Mouse (Mus musculus): ENCODE results near the gene Col9a3.
A peak's percentile ranks its signal among the peaks of the same experiment; 100 is the strongest.

The Col9a3 gene

DNA sequence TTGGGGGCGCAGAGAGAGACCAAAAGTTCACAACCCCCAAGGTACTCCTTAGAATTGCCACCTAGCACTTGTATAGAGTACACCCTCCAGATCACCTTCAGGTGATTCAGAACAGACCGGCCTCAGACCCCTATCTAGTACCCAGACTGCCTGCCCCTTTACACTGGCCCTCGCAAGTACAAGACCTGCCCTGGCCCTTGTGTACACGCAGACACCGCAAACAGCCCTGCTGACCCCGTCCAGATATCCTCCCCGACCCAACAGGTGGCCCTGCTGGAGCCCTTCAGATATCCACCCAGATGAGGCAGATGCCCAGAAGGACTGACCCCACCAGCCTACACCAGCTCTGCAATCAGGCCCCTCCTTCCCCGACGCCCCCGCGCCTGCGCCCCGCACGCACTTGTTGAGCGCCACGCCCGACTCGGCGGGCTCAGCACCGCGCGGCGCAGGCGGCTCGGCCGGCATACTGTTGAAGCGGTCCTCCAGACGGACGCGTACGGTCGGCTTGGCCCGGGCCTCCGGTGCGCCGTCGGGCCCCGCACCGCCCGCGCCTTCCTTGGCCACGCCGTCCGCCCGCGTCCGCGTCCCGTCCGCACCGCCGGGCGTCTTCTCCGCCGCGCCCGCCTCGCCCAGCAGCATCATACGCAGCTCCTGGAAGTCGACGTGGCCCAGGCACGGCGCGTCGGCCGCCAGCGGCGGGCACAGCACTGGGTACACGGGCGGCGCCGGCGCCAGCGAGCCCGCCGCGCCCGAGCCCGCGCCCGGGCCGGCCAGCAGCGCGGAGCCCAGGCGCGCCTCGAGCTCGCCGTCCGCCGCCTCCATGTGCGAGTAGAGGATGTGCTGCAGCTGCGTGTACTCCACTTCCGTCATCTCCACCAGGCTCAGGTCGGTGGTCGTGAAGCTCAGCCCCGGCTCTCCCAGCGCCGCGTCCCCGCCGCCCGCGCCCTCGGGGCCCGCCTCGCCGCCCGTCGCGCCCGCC is 44.3 kb downstream of the Col9a3 start:
- DNase-seq = peak in 1 of 2 experiments; percentile 17

DNA sequence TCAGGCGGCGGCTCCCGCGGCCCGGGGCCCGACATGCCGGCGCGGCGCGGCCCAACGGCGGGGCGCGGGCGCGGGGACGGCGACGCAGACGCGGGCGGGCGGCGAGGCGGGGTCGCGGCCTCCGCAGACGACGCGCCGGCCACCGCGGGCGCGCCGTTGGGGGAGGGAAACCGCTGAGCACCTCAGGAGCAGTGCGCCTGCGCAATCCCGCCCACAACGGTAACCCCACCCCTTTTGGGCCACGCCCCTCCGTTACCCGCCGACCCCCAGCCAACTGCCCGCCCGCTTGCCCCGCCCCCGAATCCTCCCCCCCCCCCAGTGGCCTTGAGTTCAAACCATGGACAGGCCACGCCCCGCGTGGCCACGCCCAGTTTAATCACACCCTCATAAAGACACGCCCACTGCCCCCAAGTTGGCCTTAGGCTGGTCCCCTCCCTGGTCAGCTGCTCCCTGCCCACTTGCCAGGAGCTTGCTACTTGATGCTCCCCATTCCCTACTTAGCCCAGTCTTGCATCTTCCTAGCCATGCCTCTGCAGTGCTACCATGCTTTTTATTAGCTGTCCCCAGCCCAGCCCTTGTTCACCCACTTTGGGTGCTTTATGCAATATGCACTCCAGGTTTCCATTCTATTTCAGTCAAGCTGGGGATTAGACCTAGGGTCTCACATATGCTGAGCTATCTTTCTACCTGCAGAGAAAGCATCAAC is 45.1 kb downstream of the Col9a3 start, which contains the start of gene Tcfl5:
Gene Tcfl5 (minus strand): TSS at position 154 of the 706 bp plus-strand sequence.
- peak in 1 of 2 experiments; percentile 31 for DNase-seq

DNA sequence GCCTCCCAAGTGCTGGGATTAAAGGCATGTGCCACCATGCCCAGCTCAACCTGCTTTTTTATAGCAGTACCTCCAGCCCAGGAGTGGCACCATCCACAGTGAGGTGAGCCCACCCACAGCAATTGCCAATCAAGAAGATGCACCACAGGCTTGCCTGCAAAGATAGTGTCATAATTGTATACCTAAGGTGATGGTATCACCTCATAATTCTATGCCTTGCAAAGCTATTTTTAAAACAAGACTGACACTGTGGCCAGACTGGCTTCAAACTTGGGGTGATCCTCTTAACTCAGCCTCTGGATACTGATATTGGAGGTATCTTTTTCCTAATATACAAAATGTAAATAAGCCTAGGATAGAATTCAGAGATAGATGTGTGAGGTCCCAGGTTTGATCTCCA is 46.0 kb downstream of the Col9a3 start:
- DNase-seq = no peak

DNA sequence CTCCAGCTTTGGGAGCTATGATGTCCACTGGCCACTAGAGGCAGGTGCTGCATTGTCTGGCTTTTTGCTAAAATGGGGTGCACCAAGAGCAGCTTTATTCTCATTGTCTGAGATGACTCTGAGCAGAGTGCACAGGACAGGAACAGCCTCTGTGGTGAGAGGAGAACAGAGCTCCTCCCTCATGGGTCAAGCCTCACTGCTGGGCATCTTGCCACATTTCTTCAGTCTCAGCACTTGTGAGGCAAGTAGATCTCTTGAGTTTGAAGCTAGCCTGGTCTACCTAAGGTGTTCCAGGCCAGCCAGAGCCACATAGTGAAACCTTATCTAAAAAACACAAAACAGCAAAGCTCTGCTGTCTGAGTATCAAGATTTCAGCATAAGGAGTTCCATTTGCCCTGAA is 49.3 kb downstream of the Col9a3 start:
- DNase-seq = no peak

DNA sequence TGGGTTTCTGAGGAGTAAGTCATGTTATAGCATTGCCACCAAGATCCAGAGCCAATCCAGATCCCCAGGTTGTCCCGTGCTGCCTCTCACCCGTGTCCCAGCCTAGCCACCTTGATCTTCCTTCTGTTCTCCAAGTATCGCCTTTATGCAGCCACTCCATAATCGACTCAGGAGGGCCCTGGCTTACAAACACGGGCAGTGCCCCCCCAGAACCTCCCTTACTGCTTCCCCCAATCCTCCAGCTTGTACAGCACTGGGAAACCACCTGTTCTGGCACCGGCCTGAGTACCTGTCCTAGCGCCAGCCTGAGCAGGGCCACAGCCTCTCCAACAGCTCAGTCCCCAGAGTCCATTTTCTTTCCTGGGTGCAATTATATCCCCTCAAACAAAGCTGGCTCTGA is 57.1 kb downstream of the Col9a3 start:
- DNase-seq = no peak

DNA sequence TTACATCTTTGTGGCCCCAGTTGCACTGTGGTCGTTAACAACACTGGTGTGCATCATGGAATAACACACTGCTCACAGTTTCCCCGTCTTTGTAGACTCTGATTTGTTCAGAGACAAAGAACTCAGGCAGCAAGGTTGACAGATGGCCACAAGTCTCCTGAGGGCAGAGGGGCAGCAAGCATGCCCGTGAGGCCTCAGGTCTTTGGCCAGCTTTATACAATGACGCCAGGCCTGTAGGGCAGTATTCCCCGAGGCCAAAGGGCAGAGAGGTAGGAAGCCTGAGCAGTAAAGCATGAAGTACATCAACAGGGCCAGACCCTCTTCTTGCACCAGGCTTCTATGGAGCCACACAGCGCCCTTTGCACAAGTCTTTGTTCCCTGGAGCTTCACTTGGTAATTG is 57.6 kb downstream of the Col9a3 start:
- peak in 1 of 2 experiments; percentile 17 for DNase-seq

DNA sequence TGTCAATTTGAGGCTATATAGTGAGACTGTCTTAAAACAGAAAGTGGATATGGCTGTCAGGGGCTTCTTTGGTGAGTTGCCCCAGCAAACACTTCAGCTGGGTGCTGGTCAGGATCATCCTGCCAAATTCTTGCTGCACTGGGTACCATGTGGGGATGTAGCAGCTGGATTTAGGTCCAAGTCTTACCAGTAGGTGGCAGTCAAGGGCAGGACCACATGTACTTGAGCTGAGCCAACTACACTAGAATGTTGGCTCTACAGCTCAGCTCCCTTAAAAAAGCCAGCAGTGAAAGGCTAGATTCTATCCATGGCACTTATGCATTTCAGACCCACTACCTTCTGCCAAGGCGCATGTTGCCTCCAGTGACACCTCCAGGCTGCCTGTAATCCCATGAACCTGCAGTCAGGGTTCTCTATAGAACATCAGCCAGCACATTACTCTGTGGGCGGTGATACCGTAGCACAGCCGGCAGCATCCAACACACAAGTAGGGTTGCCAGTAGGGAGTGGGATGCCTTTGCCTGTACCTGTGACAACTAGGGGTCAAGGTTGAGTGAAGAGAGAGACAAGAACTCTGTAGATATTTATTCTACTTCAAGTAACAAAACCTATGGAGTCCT is 59.9 kb downstream of the Col9a3 start:
- DNase-seq = peak; percentile 78 to 85

DNA sequence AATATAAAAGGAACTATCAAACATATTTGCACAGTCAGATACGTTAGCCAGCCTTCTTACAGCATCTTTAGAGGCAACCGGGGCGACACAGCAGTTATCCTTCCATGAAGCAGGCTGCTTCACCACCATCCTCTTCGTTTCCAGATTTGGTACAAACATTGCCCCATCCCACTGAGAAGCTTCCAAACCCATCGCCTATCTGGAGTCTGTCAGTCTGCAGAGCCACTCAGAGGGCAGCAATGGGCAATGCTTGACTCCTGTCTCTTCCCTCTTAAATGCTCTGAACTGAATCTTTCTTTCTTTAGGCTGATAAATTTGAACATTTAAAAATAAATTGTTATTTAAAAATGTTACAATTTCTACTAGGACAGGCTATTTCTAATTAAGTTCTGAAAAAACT is 60.8 kb downstream of the Col9a3 start:
- DNase-seq = no peak

DNA sequence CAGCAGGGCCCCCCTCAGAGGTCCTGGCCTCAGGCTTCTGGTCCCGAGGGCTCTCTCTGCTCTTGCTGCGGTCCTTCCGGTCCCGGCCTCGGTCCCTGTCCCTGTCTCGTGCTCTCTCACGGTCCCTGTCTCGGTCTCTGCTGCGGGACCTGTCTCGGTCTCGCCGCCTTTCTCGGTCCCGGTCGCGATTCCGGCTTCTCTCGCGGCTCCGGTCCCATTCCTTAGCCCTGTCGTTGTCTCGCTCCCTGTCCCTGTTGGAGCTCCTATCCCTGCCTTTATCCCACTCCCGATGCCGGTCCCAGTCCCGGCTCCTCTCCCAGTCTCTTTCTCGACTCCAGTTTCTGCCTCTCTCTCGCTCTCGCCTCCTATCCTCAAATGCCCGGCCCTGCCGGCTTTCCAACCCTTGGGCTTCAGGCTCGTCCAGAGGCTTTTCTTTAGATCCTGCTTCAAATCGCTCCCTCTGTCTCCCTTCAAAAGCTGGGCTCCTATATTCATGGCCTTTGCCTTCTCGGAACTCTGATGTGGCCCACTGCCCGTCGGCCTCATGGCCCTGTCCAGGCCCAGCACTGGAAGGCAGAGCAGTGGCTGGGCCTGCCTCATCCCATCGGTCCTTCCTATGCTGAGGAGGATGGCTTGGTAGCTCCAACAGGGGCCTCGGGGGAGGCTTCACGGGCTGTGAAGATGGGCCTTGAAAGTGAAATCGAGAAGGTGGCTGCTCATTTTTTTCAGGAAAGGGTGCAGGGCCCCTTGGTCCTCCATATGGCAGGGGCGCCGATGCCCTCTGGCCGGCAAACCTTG is 62.0 kb downstream of the Col9a3 start:
- DNase-seq = peak; percentile 24 to 34

DNA sequence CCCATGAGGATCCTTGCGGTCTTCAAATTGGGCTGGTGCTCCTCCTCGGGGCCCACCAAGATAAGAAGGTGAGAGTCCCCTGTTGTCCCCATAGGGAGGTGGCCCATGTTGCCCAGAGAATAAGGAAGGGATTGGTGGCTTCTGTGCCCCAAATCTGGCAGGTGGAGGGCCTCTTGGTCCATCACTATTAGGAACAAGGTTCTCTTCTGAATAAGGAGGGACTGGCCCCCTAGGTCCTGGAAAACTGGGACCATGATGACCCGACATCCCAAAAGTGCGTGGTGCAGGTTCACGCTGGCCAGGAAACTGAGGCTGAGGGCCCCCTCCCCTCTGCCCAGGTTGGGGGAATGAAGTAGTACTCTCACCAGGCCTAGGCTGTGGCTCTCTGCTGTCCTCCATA is 62.9 kb downstream of the Col9a3 start:
- DNase-seq = no peak

DNA sequence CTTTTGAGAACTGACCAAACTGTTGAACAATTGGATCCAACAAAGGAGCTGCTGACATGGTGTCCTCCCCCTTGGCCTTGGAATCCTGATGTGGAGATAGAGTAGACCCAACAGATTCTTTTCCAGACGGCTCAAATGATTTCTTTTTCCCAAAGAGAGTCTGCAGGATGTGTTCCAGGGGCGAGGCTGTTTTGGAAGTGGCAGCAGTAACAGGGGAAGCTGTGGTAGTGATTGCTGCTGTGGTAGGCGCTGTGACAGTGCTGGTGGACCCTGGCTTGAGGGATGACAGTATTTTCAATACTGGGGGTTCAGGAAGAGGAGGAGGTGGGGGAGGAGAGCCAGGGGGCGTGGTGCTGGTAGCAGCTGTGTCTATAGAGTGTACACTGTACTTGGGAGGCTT is 64.4 kb downstream of the Col9a3 start:
- no peak for DNase-seq

All from kidney, postnatal 4 days (tissue).